Mouse (Mus musculus) layer of hippocampus, postnatal 36 days (tissue): ENCODE results near the gene Pou2f2. TPM values are rescaled to one million over a fixed set of nuclear protein-coding genes. Genes with fewer than 3 reads are reported as not detected.

Experiments
- DNase-seq, 2 experiments: peaks; one replicate each; pipeline ENCODE4 v3.0.0; 2022
- total RNA-seq, 2 experiments: library from RNA; stranded (reverse); gene quantifications; 2 replicates each; pipeline ENCODE4 v1.2.3; 2021

Pou2f2 gene
- total RNA-seq, 2 experiments from 2014 or later, result 9.4 to 9.6 TPM

GRCm38 (mm10) chr7:25195148-25195547 is 15.6 kb upstream of the Pou2f2 start:
- DNase-seq, result no peak

- DNase-seq, result no peak
Observed at GRCm38 (mm10) chr7:25192110-25192509, 12.6 kb upstream of the Pou2f2 start.

GRCm38 (mm10) chr7:25190806-25191205 is 11.3 kb upstream of the Pou2f2 start:
- DNase-seq, result no peak

GRCm38 (mm10) chr7:25187662-25188650 is 8.4 kb upstream of the Pou2f2 start:
- DNase-seq, result peak; percentile 84 to 87

- DNase-seq, result no peak
Observed at GRCm38 (mm10) chr7:25184091-25184490, 4.6 kb upstream of the Pou2f2 start.

GRCm38 (mm10) chr7:25181814-25182213 is 2.3 kb upstream of the Pou2f2 start:
- DNase-seq, result no peak

- DNase-seq, result peak; percentile 19 to 23
Observed at GRCm38 (mm10) chr7:25181331-25181790, 1.8 kb upstream of the Pou2f2 start.

- DNase-seq, result no peak
Observed at GRCm38 (mm10) chr7:25180512-25180911, 986 bp upstream of the Pou2f2 start.

GRCm38 (mm10) chr7:25178787-25179605 is 530 bp downstream of the Pou2f2 start:
- DNase-seq, result peak in 1 of 2 experiments; percentile 30

GRCm38 (mm10) chr7:25178317-25178716 is 1.2 kb downstream of the Pou2f2 start:
- peak in 1 of 2 experiments; percentile 20 for DNase-seq

- DNase-seq, result no peak
Observed at GRCm38 (mm10) chr7:25174343-25174742, 5.2 kb downstream of the Pou2f2 start.

- no peak for DNase-seq
Observed at GRCm38 (mm10) chr7:25172669-25173068, 6.9 kb downstream of the Pou2f2 start.

- DNase-seq, result no peak
Observed at GRCm38 (mm10) chr7:25170583-25170982, 8.9 kb downstream of the Pou2f2 start.

GRCm38 (mm10) chr7:25166106-25166505 is 13.4 kb downstream of the Pou2f2 start:
- no peak for DNase-seq

- DNase-seq, result no peak
Observed at GRCm38 (mm10) chr7:25156158-25156648, 23.3 kb downstream of the Pou2f2 start.

GRCm38 (mm10) chr7:25155469-25156157 is 23.9 kb downstream of the Pou2f2 start:
- DNase-seq, result no peak

GRCm38 (mm10) chr7:25154648-25155047 is 24.9 kb downstream of the Pou2f2 start:
- no peak for DNase-seq

- DNase-seq, result no peak
Observed at GRCm38 (mm10) chr7:25153841-25154240, 25.7 kb downstream of the Pou2f2 start.

- peak in 1 of 2 experiments; percentile 21 for DNase-seq
Observed at GRCm38 (mm10) chr7:25151916-25152556, 27.5 kb downstream of the Pou2f2 start.

- no peak for DNase-seq
Observed at GRCm38 (mm10) chr7:25151009-25151408, 28.5 kb downstream of the Pou2f2 start.

- no peak for DNase-seq
Observed at GRCm38 (mm10) chr7:25150151-25150663, 29.3 kb downstream of the Pou2f2 start.
